Mouse (Mus musculus) spleen, postnatal 36 days (tissue): Measurements from ENCODE around the gene Aacs.
"Not testable (repeated sequence)": the region's sequence is repeated elsewhere in the genome, so short reads cannot be mapped to it uniquely, and the experiment has no call there.

ENCODE experiments used
- DNase-seq, 2 experiments: peaks; one replicate each; pipeline ENCODE4 v3.0.0; 2022; ENCODE audit warnings: low spot score in 2 of 2, mixed read lengths in 1 of 2

Gene Aacs

DNA sequence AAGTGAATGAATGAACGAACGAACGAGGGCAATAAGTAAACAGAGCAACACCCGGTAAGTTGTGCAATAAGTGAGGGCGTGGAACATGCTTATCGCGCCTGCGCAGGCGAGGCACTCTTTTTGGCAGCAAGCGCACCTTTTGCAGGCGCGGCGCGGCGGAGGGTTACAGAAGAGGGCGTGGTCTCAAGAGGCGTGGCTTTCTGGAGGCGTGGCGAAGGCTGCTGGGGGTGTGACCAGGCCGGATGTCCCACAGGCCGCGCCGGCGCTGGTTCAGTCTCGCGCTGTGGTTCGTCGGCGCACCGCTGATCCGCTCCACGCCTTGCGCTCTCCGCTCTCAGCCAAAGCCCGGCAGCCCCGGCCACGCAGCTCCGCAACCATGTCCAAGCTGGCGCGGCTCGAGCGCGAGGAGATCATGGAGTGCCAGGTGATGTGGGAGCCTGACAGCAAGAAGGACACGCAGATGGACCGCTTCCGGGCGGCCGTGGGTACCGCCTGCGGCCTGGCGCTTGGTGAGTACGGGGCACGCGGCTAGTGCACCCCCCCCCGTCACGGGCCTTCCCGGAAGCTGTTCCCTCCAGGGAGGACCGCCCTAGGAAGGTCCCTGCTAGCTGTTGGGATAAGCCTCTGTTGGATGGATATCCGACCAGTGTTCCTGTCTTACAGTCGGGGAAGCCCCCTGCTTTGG, at the start of gene Aacs:
Aacs (plus strand) TSS at position 214 of the 685 bp plus-strand sequence.
- DNase-seq, result peak; percentile 96

DNA sequence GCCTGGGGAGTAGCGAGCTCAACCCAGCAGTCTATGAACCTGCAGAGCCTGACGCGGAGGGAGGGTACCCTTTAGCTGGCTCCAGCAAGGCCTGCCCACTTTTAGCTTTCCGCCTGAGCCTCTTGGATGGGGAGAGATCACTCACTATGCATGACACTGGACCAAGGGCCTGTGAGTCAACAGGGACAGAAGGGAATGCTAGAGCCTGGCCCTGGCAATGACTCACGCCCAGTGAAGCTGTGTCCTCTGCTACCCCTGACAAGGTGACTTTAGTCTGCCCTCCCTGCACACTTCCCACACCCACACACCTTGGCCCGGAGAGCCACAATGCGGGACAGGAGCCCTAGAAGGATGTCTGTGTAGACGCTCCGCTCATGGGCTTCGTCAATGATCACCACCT, 49.3 kb upstream of the Aacs start:
- DNase-seq, result no peak

DNA sequence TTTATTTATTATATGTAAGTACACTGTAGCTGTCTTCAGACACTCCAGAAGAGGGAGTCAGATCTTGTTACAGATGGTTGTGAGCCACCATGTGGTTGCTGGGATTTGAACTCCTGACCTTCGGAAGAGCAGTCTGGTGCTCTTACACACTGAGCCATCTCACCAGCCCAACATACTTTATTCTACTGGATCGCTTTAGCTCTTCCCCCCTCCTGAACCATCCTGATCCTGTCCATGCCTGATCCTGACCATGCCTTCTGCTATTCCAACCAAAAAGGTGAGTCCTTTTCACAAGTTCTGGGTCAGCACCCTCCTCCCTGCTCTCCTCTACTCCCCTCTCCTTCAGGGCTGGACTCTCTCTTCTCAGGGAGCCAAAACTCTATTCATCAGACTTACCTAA, 43.3 kb upstream of the Aacs start:
- DNase-seq, result not testable (repeated sequence)

DNA sequence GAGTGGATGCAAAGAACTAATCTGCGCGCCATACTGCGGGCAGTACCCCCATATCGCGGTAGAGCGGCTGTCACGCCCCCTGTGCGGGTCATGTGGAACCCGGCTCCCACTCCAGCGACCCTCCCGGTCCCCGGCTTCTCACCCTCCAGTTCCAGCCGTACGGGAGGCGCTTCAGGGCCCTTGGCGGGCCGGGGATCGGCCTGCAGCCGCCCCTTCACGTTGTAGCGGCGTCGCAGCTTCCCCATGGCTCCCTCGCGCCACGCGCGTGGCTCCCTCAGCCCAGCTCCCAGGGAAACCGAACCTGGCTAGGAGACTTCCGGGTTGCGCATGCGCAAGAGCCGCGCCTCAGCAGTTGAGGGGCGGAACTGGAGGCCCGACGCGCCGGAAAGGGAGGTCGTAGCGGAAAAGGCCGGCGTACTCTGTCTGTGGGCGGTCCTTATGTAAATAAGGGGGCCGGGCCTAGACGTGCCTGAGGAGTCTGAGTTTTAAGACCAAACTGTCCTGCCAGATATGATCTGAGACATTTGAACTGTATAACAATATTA, 41.7 kb upstream of the Aacs start, which contains the start of gene Dhx37:
Dhx37 (minus strand) TSS at position 329 of the 545 bp plus-strand sequence.
- peak; percentile 93 to 94 for DNase-seq

DNA sequence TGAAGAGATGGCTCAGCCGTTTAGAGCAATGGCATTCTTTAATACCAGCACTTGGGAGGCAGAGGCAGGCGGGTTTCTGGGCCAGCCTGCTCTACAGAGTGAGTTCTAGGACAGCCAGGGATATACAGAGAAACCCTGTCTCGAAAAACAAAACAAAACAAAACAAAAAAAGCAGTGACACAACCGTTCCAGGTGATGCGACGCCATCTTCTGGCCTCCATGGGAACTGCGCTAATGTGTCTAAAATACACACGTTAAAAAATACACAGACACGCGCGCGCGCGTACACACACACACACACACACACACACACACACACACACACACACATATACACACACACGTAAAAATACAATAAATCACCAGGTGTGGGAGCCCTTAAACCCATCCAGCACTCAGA, 41.3 kb upstream of the Aacs start:
- DNase-seq, result not testable (repeated sequence)

DNA sequence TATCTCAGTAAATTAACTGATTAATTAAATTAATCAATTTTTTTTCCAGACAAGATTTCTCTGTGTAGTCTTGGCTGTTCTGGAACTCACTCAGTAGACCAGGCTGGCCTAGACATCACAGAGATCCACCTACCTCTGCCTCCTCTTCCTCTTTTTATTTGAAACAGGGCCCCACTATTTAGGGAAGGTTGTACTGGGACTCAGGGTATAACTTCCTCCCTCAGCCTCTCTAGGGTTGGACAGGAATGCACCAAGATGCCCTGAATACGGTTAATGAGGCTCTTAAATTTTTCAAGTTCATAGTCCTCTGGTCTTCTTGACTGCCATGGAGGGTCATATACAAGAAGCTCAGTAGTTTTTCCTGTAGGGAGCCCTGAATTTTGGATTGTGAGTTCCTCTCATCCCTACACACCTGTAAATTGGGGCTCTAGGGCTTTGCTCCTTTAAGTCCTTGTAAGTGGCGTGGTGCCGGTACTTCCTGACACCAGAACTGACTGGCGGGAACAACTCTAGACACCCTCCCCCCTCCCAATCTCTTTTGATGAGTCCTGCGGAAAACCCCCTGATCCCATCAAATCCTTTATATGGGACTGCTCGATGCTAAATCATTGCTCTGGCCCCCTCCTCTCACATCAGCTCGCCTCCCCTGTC, 34.9 kb upstream of the Aacs start:
- no peak for DNase-seq

DNA sequence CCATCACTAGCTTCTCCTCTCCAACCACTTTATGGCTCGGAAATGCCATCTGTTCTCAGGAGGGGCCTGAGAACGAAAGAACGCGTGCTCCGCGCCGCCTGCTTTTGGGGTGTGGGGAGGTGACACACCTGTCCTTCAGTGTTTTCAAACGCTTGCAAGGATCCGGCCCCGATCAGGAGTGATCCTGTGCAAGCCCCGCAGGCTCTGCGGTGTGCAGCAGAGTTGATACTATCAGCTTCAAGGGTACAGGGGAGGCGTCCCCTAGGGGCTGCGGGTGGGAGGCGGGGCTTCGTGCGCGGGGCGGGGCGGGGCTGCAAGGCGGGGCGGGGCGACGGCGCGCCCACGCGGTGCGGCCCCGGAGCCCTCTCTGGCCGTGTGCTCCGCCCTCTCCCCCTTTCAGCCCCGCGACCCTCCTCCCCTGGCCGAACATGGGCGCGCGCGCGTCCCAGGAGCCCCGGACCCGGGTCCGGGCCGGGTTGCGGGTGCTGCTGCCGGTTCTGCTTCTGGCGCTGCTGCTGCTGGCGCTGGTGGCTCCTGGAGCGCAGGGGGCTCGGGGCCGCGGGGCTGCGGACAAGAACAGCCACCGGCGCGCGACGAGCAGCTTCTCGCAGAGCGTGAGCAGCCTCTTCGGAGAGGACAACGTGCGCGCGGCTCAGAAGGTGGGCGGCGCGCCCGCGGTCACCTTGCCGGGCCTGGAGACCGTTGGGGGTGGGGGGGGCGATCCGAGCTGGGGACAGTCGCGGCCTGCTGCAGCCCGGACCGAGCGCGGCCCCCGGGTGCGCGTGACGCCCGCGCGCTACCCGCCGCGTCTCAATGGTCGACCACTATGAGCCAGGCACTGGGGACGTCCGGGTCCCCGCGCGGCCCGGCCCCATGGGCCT, 34.1 kb upstream of the Aacs start, which contains the start of gene Bri3bp:
Bri3bp (plus strand) TSS at position 335 of the 881 bp plus-strand sequence.
- DNase-seq, result peak; percentile 54 to 59

GRCm38 (mm10) chr5:125442136-125442995, 33.2 kb upstream of the Aacs start:
- DNase-seq, result peak; percentile 53 to 57

DNA sequence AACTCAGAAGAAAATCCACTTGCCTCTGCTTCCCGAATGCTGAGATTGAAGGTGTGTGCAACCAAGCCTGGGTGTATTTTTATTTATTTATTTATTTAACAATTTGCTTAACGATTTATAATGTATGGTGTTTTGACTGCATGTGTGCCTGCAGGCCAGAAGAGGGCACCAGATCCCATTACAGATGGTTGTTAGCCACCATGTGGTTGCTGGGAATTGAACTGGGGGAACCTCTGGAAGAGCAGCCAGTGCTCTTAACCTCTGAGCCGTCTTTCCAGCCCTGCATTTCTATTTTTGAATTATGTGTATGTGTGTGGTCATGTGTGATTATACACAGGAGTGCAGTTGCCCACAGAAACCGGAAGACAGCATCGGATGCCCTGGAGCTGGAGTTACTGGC, 32.3 kb upstream of the Aacs start:
- DNase-seq, result no peak

DNA sequence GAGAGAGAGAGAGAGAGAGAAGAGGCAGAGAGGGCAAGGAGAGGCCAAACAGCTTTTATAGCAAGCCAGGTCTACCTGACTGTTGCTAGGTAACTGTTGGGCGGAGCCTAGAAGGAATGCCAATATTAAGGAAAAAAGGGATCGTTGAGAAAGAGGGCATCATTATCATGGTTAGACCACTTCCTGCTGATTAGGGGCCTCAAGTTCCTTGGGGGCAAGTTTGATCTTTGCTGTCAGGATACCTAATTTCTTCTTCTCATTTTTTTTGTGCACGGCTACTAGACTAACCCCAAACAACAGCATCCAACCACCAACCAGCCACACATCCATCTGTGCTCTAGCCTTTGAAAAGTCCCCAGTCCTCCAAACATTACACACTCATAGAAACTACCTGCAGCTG, 31.7 kb upstream of the Aacs start:
- no peak for DNase-seq

GRCm38 (mm10) chr5:125444554-125444953, 31.1 kb upstream of the Aacs start:
- no peak for DNase-seq

GRCm38 (mm10) chr5:125446344-125446743, 29.3 kb upstream of the Aacs start:
- no peak for DNase-seq

DNA sequence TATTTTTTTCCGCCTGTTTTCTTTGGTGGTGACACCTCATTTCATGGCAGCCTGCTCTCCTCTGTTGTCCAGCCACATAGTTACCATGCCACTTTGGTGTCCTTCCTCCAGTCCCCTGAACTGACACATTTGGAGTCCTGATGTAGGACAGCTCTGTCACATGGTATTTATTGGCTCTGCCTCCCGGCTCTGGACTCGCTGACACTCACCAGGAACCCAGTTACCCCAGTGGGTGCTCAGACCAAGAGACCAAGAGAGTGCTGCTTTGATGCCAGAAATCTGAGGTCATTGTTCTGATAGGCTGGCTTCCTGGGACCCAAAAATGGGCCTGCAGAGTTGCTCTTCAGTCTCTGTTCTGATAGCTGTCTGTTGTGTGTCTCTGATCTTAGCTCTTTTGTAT, 27.6 kb upstream of the Aacs start:
- no peak for DNase-seq

DNA sequence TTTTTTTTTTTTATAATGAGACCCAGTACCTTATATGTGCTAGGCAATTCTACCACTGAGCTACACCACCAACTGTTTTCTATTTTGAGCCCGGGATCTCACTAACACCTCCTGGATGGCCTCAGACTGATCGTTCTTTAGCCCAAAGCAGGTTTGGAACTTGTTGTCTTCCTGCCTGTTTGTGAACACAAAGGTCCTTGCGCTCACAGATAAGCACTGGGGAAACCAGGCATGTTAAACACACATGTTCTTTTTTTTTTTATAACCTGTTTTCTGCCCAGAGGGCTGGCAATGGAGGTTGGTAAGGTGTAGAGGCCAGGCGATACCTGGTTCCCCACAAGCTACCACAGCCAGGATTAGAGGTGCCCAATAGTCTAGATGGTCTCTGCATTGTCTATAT, 27.0 kb upstream of the Aacs start:
- DNase-seq, result no peak

GRCm38 (mm10) chr5:125449306-125449705, 26.3 kb upstream of the Aacs start:
- DNase-seq, result no peak

GRCm38 (mm10) chr5:125452573-125452972, 23.0 kb upstream of the Aacs start:
- no peak for DNase-seq

DNA sequence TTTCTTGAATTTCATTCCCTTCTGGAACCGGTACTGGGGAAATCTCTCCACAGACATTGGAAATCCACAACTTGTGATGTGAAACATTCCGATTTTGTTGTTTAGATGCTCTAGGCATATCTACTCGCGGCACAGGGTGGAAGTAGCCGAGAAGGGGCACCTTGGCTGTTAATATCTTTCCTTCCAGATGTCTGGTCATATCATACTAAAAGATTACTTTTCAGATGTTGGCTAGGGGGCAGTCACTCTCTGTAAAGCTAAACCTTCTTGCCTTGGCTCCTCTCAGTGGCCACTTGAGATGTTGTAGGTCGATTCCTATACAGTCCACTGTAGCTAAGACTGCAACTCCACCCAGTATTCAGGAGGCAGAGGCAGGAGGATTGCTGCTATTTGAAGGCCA, 19.5 kb upstream of the Aacs start:
- DNase-seq, result no peak

- no peak for DNase-seq
Measured at GRCm38 (mm10) chr5:125457538-125457937, 18.1 kb upstream of the Aacs start.

- no peak for DNase-seq
Measured at GRCm38 (mm10) chr5:125460574-125460973, 15.0 kb upstream of the Aacs start.

DNA sequence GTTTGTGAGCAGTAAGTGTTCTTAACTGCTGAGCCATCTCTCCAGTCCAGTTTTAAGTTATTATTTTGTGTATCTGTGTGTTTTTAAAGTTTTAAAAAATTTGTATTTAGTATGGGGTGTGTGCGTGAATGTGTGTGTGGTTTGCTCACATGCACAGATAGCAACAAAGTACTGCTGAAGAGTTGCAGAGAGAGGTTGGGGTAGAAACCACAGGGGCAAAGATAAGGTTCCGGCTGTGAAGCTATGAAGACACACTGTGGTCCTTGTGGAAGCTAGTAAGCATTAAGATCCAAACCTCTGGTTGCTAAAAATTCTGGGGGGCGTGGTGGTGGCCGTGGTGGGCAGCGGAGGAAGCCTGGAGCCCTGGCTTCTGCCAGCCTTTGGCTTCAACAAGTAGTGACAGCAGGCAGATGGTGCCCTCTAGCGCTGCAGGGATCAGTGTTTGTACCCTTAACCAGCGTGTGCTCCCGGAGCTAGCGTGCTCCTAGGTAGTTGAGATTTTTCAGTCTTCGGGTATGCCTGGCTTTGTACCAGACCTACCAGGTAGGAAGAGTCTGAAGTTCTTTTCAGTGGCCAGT, 13.7 kb upstream of the Aacs start:
- peak; percentile 49 to 55 for DNase-seq

GRCm38 (mm10) chr5:125465192-125465591, 10.4 kb upstream of the Aacs start:
- DNase-seq, result no peak
